Mouse (Mus musculus): ENCODE data around the gene Gm20388.

Gm20388 gene

DNA sequence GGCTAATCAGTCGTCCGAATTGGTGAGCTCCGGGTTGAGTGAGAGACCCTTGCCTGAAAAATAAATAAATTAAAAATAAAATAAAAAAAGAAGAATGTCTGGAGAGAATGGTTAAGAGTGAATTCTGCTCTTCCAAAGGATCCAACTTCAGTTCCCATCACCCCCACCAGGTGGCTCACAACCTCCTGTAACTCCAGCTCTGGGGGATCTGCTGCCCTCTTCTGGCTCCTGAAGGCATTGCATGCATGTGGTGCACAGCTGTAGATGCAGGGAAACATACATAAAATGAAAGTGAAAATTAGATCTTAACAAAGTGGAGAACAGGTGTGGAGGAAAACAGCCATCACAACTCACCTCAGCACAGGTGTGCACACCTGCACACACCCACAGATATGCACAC, 1840.8 kb downstream of the Gm20388 start:
- DNase-seq (ENCODE audit: low read depth, low spot score), result peak; percentile 36

DNA sequence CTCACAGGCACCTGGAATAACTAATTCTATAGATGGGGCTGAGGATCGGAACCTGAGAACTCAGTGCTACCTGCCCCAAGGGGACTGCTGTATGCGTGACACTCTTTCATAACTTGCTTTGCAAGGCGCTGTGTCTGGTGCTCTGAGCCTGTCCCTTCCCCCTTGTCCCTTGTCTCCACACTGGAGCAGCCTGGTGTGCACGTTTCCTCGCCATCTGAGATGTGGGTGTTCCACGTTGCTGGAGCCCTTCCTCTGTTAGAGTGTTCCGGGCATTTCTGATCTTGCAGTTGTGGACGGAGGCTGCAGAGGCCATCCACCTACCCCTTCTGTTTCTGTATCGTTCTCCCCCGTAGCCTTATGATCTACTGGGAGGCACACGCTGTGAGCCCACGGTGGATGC, 1847.8 kb downstream of the Gm20388 start:
- no peak for DNase-seq (ENCODE audit: low read depth, low spot score)

DNA sequence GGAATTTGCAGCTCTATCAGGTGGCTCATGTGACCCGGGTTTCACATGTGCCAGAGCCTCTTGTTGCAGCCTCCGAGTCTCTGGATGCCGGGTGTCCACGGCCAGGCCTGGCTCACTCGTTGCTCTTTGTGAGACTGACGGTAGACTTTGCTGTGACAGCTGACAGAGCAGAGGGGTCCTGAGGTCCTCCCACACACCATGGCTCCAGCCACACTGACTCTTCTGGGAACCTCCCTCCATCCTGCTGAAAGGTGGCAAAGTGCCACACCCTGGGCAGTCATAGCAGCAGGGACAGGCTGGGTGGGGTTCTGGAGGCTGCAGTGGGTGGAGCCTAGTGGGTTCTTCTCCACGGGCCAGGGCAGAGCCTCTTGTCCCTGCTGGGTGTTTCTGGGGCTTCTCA, 1849.8 kb downstream of the Gm20388 start:
- no peak for DNase-seq (ENCODE audit: low read depth, low spot score)

DNA sequence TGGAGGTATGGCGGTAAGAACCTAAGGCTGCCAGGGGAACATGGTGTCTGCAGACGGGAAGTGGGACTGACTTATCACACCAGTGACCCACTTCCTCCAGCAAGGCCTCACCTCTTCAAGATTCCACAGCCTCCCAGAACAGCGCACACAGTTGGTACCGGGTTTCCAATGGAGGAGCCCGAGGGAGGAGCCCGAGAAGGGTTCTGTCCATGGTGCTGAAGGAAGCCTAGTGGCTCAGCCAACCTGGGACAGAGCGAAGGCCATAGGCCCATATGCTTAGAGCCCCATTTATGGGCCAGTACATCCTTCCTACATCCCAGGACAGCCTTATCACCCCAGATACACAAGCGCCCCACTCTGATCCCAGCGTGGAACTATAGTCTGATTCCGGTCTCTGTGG, 1850.8 kb downstream of the Gm20388 start:
- DNase-seq (ENCODE audit: low read depth, low spot score), result no peak

DNA sequence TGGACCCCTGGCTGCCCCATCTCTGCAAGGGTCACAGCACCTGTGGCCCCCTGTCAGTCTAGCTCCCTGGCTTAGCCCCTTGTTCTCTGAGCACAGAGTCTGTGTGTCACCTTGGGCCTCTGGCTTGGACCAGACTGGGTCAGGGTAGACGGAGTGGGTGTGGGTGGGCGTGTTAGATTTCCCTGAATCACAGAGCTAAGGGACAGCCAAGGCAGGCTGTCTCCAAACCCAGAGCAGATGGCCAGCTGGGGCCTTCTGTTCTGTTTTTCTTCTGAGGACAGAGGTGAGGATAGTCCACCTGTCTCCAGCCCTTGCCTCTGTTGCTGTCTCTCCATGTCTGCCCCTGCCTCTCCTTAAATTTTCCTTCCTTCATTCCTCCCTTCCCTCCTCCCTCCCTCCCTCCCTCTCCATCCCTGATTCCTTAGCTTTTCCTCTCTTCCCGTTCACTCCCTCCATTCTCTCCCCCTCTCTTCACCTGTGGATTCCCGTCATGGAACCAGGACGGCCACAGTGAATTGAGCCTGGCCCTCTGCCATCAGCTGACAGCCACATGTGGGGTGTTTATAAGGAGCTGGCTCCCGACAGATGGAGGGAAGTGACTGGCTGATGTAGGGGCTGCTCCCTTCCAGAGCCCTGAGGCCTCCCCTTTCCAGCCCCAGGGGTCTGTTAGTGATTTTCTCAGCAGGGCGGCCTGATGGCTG, 1852.5 kb downstream of the Gm20388 start:
- DNase-seq (ENCODE audit: low read depth, low spot score), result no peak

DNA sequence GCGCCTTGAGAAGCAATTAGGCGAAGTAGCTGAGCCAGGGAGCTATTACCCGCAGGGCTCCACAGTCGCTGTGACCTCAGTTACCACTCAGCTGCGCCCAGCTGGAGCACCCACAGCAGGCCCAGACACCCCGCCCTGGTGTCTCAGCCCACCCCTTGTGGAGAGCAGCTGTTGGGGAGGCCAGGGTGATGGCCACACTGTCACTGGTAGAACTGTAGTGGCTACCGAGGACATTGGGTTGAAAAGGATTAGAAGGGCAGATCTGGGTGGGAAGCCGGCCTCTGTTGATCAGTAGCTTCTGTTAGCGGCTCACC, 1853.0 kb downstream of the Gm20388 start:
- DNase-seq (ENCODE audit: low read depth, low spot score), result no peak

DNA sequence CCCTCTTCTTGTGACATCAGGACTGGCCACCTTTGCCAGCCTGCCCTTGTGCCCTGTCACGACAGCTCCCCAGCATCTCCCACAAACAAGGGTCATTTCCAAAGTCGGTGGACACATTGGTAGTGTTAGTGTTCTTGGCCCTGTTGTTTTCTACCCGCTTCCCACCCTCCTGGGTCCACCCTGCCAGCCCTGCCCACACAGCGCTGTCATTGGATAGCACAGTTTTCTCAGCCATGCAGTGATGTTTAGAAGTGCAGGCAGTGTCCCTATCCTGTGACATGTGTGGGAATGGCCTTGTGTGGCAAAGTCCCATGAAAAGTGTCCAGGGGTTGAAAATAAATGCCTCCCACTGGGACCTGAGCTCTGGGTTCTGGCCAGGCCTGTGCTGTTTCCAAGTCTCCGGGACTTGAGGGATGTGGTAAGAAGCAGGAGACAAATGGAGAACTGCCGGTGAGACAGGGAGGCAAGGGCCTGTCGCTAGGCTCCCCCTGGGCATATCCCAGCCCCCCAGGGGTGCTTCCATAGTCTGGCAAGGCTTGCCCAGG, 1855.0 kb downstream of the Gm20388 start:
- DNase-seq (ENCODE audit: low read depth, low spot score), result no peak

DNA sequence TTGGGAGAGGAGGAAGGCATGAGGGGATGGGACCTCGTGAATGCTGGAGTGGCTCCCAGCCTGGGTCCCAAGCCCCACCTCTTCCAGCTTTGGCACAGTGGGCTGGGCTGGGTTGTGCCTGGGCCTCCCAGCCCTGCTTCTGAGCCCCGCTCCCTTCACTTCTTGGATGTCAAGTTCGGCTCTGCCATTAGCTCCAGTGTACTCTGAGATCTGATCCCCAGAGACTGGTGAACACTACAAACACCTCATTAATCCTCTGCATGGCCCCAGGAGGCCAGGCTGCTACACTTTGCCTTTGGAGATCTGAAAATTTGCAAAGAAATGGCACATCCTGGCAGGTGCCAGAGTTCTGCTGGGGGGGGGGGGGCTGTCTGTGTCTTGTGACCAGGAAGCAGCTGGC, 1858.5 kb downstream of the Gm20388 start:
- DNase-seq (ENCODE audit: low read depth, low spot score), result no peak

DNA sequence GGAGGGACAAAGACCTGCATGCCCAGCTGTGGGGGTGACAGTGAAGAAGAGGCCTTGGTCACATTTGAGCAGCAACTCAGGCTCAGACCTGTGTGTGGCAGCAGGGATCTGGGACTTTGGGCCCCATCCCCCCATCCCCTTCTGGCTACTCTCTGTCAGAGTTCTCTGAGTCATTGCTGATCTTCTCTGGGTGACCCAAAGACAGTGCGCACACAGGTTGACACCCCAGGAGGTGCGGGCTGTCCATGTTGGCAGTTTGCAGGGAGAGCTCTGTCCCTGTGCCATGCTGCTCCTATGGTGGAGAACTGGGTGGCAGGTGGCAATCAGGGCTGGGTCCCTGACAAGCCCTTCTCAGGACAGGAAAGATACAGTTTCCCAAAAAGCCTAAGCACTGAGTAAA, 1859.0 kb downstream of the Gm20388 start:
- no peak for DNase-seq (ENCODE audit: low read depth, low spot score)

DNA sequence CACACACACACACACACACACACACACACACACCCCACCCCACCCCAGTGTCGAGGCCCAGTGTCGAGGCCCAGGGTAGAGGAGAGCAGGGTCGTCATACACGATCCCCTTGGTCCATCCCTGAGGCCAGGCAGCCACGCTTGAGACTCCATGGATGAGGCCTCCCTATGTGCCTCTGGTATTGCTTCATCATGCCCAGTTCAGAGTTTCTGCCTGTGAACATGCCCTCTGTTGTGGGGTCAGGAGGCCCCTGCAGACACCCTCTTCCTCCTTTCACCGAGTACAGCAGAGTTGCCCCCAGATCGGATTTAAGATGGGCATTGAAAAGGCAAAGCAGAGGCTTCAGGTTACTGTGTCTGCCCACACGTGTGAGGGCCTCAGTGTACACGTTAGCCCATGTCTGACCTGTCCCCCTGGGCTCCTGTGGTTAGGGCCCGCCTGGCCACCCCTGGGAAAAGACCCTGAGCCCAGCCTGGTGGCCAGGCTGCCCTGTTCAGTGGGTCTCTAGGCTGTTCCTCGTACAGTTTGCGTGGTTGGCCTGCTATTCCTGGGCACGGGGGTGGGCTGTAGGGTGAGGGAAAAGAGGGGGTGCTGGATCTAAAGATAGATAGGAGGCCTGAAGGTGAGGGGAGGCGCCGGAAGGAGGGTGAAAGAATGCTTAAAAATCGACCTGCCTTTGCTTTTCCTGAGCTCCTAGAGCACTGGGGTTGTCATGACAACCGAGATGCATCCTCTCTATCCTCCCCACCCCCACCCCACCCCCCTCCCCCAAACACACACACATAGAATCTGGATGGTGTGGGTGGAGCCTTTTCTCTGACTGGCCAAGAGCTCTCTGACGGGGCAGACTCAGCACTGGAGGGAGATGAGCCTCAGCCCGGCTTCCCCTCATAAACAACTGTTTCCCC, 1860.5 kb downstream of the Gm20388 start:
- DNase-seq (ENCODE audit: low read depth, low spot score), result no peak

DNA sequence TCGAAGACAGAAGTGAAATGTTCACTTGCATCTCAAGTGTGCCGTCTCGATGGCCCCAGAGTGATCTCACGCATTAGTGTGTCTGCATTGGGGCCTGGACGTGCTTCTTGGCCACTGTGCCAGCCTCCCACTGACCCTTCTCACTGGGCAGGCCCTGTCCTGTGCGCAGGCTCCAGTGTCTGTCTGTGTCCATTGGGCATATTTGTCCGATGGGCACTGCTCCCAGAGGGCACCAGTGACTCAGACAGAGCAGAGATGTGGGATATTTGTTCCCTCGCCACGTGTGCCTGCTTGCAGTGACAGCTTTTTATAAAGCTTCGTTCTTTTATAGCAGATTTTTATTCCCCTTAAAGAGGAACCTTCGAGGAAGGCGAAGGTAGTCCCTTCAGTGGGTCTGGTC, 1863.2 kb downstream of the Gm20388 start:
- no peak for DNase-seq (ENCODE audit: low read depth, low spot score)

DNA sequence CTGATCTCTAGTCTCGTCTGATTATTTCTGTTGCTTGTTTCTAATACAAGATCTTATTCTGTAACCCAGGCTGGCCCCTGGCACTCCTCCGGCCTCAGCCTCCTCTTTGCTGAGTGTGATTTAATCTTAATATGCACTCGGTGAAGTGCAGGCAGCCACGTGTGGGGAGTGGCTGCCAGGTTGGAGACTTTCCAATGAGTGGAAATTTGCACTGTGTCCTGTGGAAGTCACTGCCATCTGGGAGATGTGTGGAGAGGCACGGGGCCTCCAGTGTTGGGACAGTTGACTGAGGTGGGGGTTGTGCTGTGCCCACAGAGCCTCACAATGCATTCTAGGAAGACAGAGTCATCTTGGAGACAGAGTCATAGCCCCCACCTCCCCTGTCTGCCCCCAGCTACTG, 1871.9 kb downstream of the Gm20388 start:
- no peak for DNase-seq (ENCODE audit: low read depth, low spot score)

DNA sequence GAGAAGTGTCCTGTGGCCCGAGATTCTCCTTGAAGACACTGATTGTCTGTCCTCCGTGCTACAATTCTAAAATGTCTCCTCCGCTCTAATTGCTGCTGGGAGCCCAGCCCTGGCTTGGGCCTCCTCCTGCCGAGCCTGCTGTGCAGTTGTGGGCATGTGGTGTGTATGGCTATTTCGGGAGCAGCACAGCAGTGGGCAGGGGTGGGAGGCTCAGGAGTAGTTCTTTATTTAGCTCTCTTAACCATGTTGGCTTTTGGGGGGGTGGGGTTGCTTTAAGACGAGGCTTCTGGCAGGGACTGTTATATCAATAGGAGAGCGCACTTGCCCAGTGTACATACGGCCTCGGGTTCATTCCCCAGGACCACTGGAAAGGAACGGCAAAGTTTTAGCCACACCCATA, 1875.9 kb downstream of the Gm20388 start:
- DNase-seq (ENCODE audit: low read depth, low spot score), result no peak

DNA sequence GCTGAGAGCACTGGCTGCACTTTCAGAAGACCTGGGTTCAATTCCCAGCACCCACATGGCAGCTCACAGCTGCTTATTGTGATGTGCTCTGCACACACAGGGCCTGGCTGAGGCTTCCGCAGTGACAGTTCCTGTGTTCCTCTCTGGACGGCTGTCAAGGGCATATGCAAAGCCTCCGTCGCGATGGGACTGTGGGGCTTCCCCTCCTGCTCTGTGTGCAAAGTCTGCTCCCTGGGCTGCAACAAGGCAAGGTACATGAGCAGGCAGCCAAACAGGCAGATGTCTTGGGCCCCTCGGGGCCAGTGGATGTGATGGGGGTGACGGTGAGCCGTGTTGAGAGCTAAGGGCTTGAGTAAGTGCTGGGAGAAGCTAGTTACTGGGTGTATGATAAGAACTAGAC, 1878.1 kb downstream of the Gm20388 start:
- DNase-seq (ENCODE audit: low read depth, low spot score), result no peak

DNA sequence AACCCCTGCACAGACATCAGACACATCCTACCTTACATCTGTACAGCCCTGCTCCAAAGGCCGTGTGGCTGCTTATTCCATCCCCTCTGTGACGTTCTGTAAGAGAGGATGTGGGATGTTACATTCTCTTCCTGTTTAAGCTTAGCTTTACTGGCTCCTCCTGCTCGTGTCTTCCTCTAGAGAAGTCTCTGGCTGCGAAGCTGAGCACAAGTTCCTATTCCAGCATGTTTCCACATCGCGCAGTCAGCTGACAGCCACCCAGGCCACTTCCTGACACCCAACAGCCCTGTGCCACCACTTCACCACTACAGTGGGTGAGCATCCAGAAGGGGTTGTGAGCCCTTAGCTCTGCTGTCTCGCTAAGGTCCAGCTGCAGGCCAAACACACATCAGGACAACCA, 1881.5 kb downstream of the Gm20388 start:
- no peak for DNase-seq (ENCODE audit: low read depth, low spot score)

DNA sequence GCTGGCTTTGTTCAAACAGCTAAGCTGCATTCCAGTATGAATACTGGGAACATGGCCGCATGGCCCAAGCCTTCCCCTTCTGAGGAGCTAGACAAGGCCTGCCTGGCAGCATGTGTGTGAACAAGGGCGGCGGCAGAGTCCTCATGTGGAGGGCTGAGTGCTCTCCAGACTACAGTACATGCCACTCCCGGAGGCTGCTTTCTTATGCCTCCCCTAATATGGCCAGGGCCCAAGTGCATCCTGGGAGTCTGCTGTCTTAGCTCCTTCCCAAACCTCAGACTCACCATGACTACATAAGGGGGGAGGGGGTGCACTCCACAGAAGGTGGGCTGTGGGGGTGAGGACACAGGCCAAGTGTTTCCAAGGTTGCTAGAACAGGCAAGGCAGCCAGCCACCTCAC, 1882.0 kb downstream of the Gm20388 start:
- no peak for DNase-seq (ENCODE audit: low read depth, low spot score)

DNA sequence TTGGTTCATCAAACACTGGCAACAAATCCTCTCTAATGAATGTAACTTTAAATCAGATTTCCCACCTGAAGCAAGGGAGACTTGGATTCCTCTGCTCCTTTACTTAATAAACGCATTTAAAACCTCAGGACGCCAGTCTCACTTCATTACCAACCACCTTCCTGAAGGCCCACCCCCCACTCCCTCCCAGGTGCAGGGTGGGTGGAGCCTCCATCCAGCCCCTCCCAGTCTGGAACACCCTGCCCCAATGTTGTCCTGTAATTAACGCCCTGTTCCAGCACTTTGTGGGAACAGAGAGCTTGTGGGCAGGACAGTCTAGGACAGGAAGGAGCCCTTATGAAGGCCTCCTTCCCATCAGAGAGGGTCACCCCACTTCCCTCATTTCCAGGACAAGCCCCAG, 1883.5 kb downstream of the Gm20388 start:
- DNase-seq (ENCODE audit: low read depth, low spot score), result no peak

DNA sequence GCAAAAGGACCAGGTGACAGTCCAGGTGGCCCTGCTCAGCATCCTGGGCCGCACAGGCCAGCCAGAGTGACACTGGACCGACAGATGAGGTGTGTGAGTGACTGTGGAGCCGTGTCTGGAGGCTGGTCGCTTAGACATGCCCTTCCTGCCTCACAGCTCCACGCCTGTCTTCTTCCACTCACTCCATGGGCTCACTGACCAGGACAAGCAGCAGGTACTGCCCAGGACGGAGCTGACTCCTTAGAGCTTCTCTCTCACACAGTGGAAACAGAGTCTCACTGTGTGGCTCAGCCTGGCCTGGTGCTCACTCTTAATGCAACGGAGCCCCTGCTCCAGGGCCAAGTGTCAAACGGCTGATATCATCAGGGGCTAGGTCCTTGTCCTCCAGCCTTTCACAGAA, 1884.8 kb downstream of the Gm20388 start:
- DNase-seq (ENCODE audit: low read depth, low spot score), result no peak

DNA sequence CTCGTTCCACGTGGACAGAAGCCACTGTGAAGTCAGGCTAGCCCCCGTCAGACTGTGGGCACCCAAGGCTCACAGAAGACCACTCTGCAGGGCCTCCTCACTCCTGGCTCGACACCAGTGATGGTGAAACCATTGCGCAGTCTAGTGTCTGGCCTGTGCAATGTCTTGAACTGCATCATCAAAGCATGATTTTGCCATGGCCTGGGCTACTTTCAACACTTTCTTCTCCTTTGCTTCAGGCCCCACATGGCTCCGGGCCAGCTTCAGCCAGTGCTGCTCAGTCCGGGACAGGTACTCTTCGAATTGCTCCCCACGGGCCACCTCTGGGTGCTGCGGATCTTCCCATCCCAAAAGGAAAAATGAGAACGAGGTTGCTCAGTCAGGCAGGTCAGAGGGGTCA, 1885.8 kb downstream of the Gm20388 start:
- no peak for DNase-seq (ENCODE audit: low read depth, low spot score)

DNA sequence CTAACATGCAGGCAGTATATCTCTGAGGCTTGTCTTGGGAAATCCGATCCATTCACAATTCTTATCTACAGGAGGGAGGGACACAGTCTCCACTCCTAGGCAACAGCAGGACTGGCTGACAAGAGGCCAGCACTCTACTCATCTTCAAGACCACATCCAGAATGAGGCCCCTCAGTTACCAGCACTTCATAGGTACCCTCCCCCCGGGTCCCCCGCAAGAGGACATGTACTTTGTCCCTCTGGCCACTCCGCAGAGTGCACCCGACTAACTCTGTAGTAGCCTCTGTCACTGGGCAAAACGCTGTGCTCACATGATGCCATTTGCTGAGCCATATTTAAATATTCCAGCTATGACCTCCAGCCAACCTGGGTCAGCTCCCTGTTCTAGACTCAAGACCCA, 1887.8 kb downstream of the Gm20388 start:
- DNase-seq (ENCODE audit: low read depth, low spot score), result no peak

DNA sequence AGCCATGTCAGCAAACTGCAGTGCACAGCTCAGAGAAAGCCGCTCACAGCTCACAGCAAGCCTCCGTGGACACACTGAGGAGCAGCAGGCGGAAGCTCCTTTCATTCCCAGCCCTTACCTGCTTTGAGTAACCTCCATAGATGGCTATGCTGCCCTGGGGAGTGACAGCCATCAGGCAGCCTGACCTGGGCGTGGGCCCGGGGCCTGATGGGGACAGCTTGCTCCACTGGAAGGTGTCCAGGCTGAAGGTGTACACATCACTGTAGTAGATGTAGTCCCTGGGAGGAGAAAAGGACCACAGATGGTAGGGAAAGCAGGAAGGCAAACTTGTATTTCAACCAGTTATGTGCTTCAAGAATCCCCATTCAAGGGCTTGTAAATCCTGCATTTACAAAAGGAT, 1894.2 kb downstream of the Gm20388 start:
- no peak for DNase-seq (ENCODE audit: low read depth, low spot score)

DNA sequence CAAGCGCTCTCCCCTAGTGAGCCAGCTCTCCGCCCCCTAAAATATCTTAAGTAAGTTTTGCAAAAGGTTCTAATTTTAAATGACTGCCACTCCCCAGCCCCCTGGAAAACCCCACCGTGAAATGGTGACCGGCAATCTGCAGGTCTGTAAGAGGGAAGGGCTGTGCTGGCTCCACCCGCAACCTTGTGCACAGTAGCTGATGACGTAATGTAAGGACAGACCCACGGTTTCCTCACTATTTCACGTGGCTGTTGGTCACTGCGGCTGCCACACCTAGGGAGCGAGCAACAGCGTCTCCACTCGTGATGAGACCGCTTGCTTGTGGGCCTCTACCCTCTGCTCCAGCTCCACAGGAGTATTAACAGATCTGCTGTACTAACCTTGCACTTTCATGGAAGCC, 1895.5 kb downstream of the Gm20388 start:
- no peak for DNase-seq (ENCODE audit: low read depth, low spot score)

DNA sequence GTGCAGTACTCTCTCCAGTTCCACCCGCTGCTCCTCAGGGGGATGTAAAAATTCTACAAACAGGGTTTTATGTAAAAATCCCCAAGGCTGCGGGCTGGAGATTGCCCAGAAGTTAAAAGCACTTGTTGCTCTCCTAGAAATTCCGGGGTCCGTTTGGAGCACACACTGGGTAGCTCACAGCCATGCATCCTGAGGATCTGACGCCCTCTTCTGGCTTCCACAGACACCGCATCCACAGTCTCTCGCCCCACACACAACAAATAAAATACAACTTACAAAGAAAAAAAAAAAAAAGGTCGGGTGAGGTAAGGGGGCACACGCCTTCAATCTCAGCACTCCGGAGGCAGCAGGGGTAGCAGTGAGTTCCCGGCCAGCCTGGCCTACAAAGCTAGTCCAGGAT, 1897.4 kb downstream of the Gm20388 start:
- DNase-seq (ENCODE audit: low read depth, low spot score), result no peak

Measured in retina, adult 2 months (tissue).